Mouse (Mus musculus): Measurements from ENCODE around the gene Srp9.

Gene Srp9

DNA sequence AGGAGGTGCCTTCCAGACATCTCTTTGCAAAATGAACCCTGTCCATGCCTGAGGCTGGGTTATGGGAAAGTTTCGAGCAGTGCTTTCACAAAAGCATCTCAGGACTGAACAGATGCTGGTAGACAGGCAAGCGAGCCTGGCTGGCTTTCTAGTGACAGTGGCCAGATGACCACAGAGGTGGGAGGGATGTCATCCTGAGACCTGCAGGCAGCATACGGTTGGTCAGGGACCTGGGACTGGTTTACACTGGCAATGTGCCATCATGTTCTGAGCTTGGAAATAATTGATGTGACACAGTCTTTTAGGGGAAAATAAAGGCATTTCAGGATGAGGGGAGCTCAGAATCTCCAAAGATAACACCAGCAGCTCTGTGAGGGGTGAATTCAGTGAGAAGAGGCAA lies 19.5 kb upstream of the Srp9 start:
- DNase-seq (ENCODE audit: low spot score), result no peak

DNA sequence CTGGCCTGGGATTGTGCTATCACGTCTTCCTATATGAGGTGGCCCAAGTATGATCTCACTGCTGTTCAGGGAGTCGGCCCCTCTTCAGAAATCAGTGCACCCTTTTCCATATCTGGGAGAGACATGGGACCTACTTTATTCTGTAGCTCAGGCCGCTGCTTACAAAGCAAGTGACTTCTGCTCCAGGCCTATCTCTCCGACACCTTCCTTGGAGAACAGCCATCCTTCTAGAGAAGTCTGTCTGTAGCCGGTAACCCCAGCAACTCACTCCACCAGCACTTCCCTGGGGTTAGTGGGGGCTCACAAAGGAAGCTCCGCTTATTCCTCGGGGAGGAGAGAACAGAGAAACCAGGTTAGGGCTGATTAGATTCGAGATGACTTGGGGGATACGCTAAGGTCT lies 17.3 kb upstream of the Srp9 start:
- DNase-seq (ENCODE audit: low spot score), result no peak

DNA sequence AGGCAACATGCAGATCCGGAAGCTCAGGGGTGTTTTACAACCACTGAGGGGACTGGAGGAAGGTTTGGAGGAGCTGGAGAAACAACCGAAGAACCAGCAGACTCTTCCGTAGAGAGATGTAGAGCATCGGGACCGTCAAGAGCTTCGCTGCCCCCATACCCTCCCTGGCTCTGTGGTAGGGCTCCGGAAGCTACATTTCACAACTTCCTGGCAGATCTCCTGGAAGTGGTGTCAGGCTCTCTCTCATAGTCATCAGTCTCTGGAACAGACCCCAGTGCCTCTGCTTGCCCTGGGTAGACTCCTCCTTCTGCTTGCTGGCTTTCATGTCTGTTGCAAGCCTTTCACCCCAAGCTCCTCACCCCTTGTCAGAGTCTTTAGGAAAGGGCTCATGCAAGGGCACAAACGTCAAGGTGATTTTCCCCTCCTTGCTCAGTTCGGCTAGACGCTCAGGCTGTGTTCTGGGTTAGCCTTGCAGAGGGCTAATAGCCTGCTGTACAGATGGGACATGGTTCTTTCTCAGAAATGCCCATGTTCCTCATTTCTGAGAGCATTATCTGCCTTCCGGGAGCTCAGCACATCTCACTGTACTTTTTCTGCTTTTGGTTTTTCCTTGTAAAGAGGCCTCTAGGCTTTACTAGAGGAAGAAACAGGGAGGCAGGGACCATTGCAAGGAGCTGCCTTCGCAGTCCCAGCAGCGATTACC lies 16.0 kb upstream of the Srp9 start:
- no peak for DNase-seq (ENCODE audit: low spot score)

DNA sequence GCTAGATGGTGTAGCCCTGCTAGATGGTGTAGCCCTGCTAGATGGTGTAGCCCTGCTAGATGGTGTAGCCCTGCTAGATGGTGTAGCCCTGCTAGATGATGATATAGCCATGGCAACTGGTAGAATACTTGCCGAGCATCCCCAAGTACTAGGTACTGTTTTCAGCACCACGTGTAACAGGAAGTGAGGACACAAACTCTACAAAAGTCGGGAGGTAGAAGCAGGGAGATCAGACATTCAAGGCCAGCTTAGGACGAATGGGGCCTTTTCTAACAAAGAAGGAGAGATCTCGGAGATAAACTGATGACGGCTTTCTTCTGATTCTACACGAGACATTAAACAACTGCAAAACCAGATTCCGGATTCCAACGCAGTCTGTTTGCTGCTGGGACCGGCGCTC lies 14.4 kb upstream of the Srp9 start:
- DNase-seq (ENCODE audit: low spot score), result no peak

DNA sequence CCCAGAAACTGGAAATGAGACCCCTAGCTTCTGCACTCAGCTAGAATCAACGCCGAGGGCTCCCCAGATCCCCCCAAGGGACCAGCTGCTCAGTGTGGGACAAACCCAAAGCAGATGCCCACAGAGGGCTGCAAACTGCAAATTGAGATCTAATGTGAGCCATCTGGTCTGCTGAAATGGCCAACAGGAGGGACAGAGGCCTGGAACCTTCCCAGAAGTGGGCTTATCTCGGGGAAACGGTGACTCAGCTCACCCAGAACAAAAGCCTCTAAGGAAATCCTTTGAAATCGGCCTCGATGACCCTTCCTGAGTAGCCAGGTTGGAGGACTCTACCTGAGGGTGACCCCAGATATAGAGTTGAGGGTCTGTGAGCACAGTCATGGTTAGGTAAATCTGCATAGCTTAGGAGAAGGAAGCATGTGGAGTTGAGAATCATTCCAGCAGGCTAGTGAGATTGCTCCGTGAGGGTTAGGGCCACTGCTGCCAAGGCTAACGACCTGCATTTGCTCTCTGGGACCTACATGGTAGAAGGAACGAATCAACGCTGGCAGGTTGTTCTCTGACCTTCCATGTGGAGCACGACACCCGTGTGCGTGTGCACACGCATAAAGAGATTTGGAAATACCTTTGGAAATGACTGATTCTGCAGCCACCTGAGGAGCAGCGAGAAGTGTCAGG lies 13.7 kb upstream of the Srp9 start:
- no peak for DNase-seq (ENCODE audit: low spot score)

DNA sequence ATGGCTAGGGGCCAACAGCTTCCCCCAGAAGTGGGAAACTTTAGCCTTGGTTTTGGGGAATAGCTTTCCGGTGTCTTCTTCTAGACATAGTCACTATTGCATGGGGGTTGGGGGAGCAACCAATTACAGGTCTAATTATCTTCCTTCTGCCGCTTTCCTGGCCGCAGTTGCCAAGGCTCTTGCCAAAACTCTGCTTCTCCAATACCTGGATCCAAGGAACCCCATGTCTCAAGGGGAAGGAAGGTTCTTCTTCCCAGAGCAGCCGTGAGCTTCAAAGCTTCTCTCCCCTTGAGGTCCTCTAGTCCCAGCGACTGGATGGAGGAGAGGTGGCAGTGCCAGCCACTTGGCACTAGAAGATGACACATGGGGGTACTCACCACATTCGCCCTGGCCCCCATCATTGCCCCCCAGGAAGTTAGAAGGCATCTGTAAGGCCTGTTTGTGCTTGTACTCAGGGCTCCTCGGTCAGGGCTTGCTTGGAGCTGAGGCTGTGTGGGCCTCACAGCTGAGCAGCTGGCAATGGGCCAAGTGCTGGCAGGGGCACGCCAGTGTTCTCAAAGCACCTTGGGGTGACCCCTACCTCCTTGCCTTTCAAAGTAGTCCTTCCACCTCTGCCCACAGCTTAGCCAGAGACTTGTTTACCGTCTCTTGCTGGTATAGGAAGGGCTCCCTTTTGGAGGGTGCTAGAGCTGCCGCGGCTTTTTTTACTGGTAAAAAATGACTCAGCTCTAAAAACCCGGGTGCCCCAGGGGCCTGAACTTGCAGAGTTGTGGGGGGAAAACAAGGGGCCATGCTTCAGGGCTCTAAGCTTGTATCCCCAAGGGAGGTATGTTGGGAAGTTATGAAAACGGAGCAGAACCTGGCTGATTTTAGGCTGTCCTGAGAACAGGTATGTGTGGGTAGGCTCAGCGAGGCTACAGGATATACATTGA lies 12.9 kb upstream of the Srp9 start:
- no peak for DNase-seq (ENCODE audit: low spot score)

DNA sequence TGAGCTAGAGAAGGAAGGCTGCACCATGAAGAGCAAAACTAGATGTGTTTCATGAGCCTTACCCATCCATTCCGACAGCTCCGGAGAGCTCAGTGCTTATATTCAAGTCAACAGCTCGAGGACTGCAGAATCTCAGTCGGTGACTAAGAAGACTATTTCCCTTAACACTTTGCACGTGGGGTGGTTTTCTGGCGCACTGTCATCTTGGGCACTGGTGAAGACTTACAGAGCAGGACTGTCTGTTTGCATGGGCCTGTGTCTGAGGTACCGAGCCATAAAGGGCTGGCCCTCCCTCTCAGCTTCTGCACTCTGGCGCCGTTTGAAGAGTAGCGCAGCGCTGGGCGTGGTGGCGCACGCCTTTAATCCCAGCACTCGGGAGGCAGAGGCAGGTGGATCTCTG lies 12.2 kb upstream of the Srp9 start:
- DNase-seq (ENCODE audit: low spot score), result no peak

DNA sequence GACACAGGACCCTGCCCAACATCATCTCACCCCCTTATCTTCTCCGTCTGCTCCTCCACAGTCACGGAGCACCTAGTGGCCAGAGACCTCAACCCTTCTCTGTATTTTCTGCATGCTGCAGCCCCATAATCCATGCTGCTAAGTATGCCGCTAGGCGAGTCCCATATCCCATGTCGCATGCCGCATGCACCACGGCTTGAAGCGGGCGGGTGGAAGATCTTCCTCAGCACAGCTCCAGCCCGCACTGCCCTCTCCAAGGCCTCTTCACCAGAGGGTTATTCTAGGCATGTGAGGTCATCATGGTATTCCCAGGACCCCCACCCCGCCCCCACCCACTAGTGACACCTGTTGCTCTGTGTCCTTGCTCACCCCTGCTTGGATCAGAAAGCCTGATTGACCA lies 11.4 kb upstream of the Srp9 start:
- no peak for DNase-seq (ENCODE audit: low spot score)

DNA sequence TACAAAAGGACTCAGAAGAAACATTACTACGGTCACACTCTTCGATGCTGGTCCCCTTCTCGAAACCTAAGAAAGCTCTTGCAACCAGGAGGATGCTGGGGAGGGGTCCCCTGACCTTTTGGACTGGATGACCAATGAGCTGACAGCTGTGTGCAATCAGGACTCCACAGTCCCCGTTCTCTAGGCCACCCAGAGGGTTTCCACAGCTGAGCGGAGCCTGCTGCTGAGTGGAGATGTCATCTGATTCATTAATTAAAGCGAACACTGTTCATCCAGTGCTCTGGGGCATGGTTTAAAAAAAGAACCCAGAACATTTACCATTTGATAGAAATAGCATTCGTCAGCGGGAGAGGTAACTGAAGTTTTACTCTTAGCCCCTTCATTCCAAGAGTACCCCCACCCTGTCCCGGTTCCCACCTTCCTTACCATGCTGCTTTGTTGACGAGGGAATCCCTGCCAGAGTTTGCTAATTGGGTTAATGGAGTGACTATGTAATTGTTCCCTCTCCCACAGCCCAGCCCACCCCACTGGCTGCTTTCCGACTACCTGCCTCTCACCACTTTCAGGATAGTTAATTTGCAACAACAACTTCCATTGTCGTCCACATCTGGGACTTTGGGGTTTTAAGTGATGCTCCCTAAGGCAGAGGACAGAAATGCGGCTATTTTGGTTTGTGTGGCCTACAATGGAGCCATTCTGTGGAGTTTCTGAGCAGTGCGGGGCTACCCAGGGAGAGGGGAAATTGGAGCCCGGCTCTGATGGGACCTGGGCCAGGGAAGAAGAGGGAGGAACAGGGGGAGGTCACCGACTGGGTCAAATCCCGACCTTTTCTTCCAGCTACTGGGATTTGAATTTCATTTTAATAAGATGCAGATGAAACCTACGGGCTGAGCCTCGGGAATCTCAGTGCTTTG lies 10.7 kb upstream of the Srp9 start:
- DNase-seq (ENCODE audit: low spot score), result no peak

DNA sequence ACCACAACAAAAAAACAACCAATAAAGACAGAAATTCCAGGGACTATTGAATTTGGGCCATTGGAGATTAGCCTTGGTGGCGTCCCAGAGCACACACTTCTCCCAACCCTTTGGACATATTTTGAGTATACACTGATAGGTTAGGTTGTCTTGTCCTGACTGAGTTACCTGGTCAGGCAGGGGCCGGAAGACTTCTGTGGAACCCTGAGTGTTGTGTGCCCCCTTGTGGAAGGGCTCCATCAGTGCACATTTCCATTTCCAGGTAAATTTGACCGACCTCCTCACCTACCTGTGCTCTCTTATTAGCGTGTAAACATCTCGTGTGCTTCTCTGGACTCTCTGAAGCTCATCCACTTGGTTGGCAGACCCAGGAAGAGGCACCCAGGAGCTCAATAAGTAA lies 9.3 kb upstream of the Srp9 start:
- no peak for DNase-seq (ENCODE audit: low spot score)

DNA sequence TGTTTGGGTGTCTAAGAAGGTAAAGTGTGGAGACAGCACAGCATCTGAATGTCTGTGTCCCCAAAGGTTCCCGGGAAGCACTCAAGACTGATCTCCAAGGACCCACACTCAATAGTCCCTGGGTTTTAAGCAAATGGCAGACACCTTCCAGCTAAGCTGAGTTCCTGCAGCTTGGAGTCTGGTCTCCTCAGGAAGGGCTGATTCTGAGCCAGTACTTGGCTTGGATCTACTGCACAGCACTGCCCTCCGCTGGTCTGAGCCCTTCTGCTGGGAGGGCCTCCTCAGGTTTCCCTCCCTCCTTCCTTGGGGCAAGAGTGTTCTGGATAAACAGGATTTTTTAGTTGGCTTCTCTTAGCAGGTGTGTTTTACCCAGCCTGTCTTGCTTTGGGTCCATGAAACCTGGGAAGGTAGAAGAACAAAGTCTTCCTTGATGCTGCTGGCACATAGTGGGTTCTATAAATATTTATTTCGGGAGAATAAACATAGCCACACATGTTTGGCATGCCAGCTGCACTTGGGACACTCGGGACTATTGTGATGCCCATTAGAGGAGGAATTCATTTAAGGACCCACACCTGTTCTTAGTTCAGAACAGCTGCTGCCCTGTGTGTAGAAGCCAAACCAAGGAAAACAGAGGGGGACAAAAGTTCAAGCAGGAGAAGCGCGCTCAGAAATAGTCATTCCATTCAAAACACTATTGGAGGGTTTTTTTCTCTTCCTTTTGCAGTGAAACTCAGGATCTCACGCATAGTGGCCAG lies 8.7 kb upstream of the Srp9 start:
- DNase-seq (ENCODE audit: low spot score), result no peak

DNA sequence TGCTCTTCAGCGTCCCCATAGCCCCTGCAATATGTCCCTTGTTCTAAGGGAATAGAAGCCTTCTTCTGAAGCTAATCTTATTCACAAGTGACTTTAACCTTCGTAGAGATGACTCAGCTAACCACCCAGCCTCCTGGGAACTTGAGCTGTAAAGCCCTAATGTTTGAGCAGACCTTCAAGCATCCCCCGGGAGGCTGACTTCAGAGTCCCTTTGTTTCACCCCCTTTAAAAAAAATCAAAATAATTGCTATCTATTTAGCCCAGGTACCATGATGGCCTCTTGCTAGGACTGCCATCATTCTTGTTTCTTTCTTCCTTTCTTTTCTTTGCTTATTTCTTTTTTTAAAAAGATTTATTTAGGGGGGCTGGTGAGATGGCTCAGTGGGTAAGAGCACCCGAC lies 2.1 kb upstream of the Srp9 start:
- DNase-seq (ENCODE audit: low spot score), result no peak

DNA sequence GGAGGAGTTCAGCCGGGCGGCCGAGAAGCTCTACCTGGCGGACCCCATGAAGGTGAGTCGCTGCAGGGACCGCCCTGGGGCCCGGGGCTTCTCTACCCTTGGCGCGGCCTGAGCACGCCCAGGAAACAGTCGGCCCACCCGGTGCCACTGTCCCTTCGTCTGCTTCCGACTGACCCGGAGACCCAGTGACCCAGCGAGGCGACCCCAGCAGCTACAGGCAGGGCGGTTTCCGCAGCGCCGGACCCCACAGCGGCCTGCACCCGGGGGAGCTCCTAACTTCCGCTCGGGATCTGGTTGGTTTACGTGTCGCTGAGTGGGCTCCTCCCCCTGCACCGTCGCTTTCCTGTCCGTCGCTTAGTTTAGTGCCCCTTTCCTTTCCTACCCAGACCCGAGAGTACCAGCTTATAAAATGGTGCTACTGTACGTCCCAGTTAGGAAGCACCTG lies 409 bp downstream of the Srp9 start:
- peak; percentile 37 for DNase-seq (ENCODE audit: low spot score)

DNA sequence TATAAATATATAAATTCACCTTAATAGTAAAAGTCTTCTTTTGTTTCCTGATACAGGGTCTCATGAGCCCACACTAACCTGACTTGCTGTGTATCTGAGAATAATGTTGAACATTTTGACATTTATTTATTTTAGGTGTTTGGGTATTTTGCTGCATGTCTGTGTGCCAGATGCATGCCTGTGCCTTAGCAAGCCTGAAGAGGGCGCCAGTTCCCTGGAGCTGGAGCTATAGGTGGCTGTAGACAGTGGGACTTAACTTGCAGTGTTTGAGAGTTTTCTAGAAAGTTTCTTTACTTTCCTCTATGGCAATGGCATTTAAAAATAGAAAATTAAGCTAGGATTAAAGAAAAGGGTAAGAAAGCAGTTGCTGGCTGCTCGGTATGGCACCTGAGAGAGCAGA lies 6.3 kb downstream of the Srp9 start:
- DNase-seq (ENCODE audit: low spot score), result no peak

DNA sequence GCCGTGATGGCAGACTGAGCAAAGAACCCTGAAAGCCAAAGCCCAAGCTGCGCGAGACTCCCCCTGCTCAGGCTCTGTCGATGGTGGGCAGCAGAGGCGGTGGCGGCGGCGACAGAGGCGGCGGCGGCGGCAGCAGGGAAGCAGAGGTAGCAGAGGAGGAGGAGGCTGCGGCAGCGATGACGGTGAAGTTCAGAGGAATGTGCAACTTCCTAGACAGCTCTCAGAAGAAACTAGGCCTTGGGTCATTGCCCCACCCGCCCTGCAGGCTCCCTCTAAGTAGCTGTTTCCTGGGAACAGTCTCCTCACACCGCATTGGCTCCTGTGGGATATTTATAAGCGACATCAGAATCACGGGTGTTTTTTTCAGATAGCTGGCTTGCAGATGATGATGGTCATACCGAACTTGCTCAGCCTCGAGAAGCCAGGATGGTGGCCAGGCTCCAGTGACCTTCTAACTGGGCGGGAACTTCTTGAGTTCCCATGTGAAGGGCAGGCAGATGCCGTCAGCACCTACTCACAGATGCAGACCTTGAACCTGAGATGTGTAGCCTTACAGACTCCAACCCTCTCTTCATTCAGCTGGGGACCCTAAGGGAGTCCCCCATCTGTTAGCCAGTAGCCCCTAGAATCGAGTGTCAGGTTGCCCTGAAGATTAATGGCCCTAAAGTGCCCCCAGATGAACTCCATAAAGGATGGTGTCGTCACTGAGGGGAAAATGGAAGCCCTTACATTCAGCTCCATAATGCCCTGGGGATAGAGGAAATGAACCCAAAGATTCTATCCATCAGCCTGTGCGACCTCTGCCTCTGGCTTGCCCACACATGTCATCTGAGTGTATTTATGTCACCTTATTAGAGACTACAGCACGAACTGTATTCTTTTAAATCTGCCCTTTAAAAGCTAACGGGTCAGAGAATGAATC lies 12.9 kb downstream of the Srp9 start:
- DNase-seq (ENCODE audit: low spot score), result no peak

DNA sequence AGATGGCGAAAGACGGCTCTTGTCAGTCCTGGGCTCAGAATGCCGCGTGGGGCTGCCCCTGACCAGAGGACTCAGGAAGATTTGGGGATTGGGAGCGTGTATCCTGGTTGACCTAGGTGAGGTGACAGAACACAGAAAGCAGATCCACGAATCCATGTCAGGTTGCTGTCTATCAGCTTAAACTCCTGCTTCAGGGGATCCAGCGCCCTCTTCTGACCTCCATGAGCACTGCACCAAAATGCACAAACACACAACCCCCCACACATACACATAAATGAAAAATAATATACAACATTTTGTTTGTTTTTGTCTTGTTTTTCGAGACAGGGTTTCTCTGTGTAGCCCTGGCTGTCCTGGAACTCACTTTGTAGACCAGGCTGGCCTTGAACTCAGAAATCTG lies 13.6 kb downstream of the Srp9 start:
- no peak for DNase-seq (ENCODE audit: low spot score)

DNA sequence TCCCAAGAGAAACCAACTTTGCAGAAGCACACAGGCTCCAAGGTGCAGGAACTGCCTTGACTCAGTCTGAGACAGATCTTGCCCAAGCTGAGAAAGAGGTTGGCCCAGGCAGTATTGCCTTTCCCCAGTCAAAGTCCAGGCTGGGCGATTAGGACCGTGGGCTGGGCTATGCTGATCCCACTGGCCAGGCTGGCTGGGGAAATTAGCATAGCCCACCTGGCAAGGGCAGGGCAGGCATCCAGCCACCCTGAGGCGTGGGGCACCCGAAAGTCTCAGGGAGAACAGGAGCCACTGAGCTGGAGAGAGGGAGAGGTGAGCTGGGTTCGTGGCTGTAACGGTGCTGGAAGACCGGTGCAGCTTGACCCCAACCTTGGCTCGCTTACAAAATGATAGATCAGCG lies 15.4 kb downstream of the Srp9 start:
- DNase-seq (ENCODE audit: low spot score), result no peak

DNA sequence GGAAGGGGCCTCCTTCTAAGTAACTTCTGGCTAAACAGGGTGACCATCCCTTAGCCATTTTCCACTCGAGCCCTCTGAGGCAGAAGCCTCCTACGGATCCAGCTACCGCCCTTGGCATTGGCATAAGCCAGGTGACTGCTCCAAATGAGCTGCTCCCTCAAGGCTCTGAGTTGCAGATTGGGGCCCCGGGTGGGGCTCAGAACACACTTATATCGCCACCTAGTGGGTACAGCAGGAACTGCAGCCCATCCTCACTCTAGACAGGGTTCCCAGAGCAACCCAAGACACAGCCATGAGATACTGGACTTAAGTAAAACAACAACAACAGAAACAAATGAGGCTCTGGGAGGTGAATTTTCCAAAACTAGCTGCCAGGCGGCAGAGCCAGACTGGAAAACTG lies 15.8 kb downstream of the Srp9 start:
- DNase-seq (ENCODE audit: low spot score), result peak; percentile 80

DNA sequence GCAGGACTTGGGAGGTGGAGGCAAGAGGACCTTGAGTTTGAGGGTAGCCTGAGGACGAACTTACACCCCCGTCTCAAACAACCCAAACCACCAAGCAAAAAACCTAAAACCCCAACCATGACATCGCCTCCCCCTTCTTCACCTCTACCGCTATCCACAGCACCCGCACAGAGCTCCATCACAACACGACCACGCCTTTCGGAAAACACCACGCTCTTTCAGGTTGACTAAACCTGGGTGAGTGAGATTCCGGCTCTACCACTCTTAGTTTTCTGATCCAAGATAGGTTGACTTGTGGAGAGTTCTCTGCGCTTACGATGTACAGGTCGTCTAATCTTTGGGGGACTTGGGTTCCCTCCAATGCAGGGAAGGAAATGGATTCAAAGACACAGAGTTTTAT lies 18.2 kb downstream of the Srp9 start:
- DNase-seq (ENCODE audit: low spot score), result no peak

DNA sequence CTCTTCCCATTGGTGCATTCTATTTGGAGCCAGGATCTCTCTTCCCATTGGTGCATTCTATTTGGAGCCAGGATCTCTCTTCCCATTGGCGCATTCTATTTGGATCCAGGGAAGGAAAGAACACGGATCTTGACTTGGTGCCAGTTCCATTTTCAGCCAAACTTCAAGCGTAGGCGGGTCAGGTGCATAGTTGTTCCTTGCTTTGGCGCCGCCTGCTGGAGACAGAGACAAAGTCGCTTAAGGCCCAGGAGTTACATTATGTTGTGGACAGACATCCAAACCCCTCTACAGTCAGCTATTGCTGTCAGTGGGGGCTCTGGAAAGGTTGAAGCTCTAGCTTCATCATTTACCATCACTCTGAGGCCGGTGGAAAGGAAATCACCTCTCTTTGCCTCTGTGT lies 18.8 kb downstream of the Srp9 start:
- DNase-seq (ENCODE audit: low spot score), result no peak
